Mouse (Mus musculus) C2C12 (cell line): Measurements from ENCODE around the gene Ap4m1. TPM values are rescaled to one million over a fixed set of nuclear protein-coding genes. Genes with fewer than 3 reads are reported as not detected.

Experiments
- H3K27me3 ChIP-seq: one replicate; pipeline ENCODE4 v1.6.1; 2011; ENCODE audit not compliant: control insufficient read depth, insufficient read depth, insufficient read length
- H3K36me3 ChIP-seq: one replicate; pipeline ENCODE4 v1.6.1; 2011; ENCODE audit not compliant: control insufficient read depth, insufficient read depth
- H3K4me3 ChIP-seq: one replicate; pipeline ENCODE4 v1.5.1; 2011; ENCODE audit warnings: mild to moderate bottlenecking, control low read depth; ENCODE audit not compliant: poor library complexity, insufficient read depth, severe bottlenecking
- H3K79me2 ChIP-seq: one replicate; pipeline ENCODE4 v1.6.1; 2011; ENCODE audit not compliant: control insufficient read depth, insufficient read depth
- H3K79me3 ChIP-seq: one replicate; pipeline ENCODE4 v1.6.1; 2011; ENCODE audit warnings: low read depth, control low read depth
- H3ac ChIP-seq: one replicate; pipeline ENCODE3; 2011; ENCODE audit warnings: low read depth; ENCODE audit not compliant: control insufficient read depth, insufficient read length
- CEBPB ChIP-seq: IDR thresholded peaks from one replicate; pipeline ENCODE4 v1.6.1; 2011; ENCODE audit warnings: low read depth, mild to moderate bottlenecking, control low read depth, moderate library complexity
- CTCF ChIP-seq: IDR thresholded peaks from one replicate; pipeline ENCODE4 v1.5.1; 2011; ENCODE audit not compliant: control insufficient read depth, insufficient read depth, insufficient read length
- FOSL1 ChIP-seq: IDR thresholded peaks from one replicate; pipeline ENCODE4 v1.8.0; 2011; ENCODE audit warnings: mild to moderate bottlenecking, low read length; ENCODE audit not compliant: poor library complexity, insufficient read depth, severe bottlenecking
- MAX ChIP-seq: IDR thresholded peaks from one replicate; pipeline ENCODE4 v1.6.1; 2011; ENCODE audit warnings: mild to moderate bottlenecking, control low read depth
- MYOD1 ChIP-seq: IDR thresholded peaks from one replicate; pipeline ENCODE4 v1.6.1; 2011; ENCODE audit warnings: low read depth; ENCODE audit not compliant: control insufficient read depth, insufficient read length
- MYOG ChIP-seq: IDR thresholded peaks from one replicate; pipeline ENCODE4 v1.6.1; 2011; ENCODE audit not compliant: control insufficient read depth, insufficient read length; ENCODE audit errors: extremely low read depth
- USF1 ChIP-seq: IDR thresholded peaks from one replicate; pipeline ENCODE4 v1.6.1; 2011; ENCODE audit warnings: low read depth, mild to moderate bottlenecking, control low read depth, moderate library complexity
- microRNA-seq: library from miRNA; unstranded; fragments of <30 nt; microRNA quantifications from one replicate; pipeline ENCODE4, GENCODE M21; 2019; ENCODE audit warnings: borderline microRNAs expressed
- polyA plus RNA-seq: library from polyadenylated mRNA; unstranded; fragments of >200 nt; fragmentation: generic; extraction: Trizol; gene quantifications from one replicate; pipeline ENCODE4 v1.2.1, GENCODE M21; 2012; ENCODE audit warnings: missing spikeins

Gene Ap4m1
- polyA plus RNA-seq, 1 experiment: 11.2 TPM

- no peaks in the 10 kb centered on the region for H3K79me3 ChIP-seq
- no peaks in the 10 kb centered on the region for H3K36me3 ChIP-seq
- H3K27me3 ChIP-seq: no peaks in the 10 kb centered on the region
- no peak overlapping the region for H3ac ChIP-seq
- TF ChIP-seq MYOD1 (no peak), MYOG (no peak), CEBPB (no peak), FOSL1 (no peak), CTCF (no peak), USF1 (no peak), MAX (no peak)
- no peaks in the 10 kb centered on the region for H3K79me2 ChIP-seq
- no peak overlapping the region for H3K4me3 ChIP-seq
Measured at GRCm38 (mm10) chr5:138226491-138226890, 54.7 kb downstream of the Ap4m1 start.

- no peak overlapping the region for H3ac ChIP-seq
- H3K79me2 ChIP-seq: no peaks in the 10 kb centered on the region
- H3K79me3 ChIP-seq: no peaks in the 10 kb centered on the region
- no peak overlapping the region for H3K4me3 ChIP-seq
- TF ChIP-seq FOSL1: no peak
- TF ChIP-seq MAX: no peak
- TF ChIP-seq MYOG: no peak
- TF ChIP-seq CEBPB: no peak
- no peak for TF ChIP-seq CTCF
- no peak for TF ChIP-seq USF1
- no peak for TF ChIP-seq MYOD1
- no peaks in the 10 kb centered on the region for H3K27me3 ChIP-seq
- H3K36me3 ChIP-seq: no peaks in the 10 kb centered on the region
Measured at GRCm38 (mm10) chr5:138227367-138227766, 55.6 kb downstream of the Ap4m1 start.

- Histone ChIP-seq H3K79me2 (no peaks in the 10 kb centered on the region), H3K4me3 (no peak overlapping the region), H3K36me3 (no peaks in the 10 kb centered on the region), H3ac (no peak overlapping the region), H3K27me3 (no peaks in the 10 kb centered on the region), H3K79me3 (no peaks in the 10 kb centered on the region)
- TF ChIP-seq FOSL1 (no peak), USF1 (no peak)
Measured at GRCm38 (mm10) chr5:138228026-138228425, 56.2 kb downstream of the Ap4m1 start.

- Histone ChIP-seq H3K36me3 (no peaks in the 10 kb centered on the region), H3K79me2 (no peaks in the 10 kb centered on the region), H3K79me3 (no peaks in the 10 kb centered on the region), H3K4me3 (no peak overlapping the region), H3K27me3 (no peaks in the 10 kb centered on the region), H3ac (no peak overlapping the region)
- TF ChIP-seq MYOG: no peak
- no peak for TF ChIP-seq CEBPB
- no peak for TF ChIP-seq MYOD1
- TF ChIP-seq CTCF: no peak
- TF ChIP-seq FOSL1: no peak
- TF ChIP-seq MAX: no peak
- no peak for TF ChIP-seq USF1
Measured at GRCm38 (mm10) chr5:138229511-138229910, 57.7 kb downstream of the Ap4m1 start.

Small RNA genes lying within 50 kb of the gene (microRNA-seq; reads per million reads assigned to microRNA genes)
- gene Mir106b (4,895 reads per million, percentile 93 among the genes with 10 or more reads in this experiment), gene Mir25 (560 reads per million, percentile 84 among the genes with 10 or more reads in this experiment), gene Mir93 (6,017 reads per million, percentile 94 among the genes with 10 or more reads in this experiment)

Other genes starting within 250 kb of the Ap4m1 start
- not detected for gene Gjc3, start 208.9 kb upstream of the Ap4m1 start, polyA plus RNA-seq
- not detected for gene Azgp1, start 190.5 kb upstream of the Ap4m1 start, polyA plus RNA-seq
- not detected for gene Smok3a, start 150.7 kb upstream of the Ap4m1 start, polyA plus RNA-seq
- not detected for gene Smok3b, start 150.6 kb upstream of the Ap4m1 start, polyA plus RNA-seq
- not detected for gene Smok3c, start 118.8 kb upstream of the Ap4m1 start, polyA plus RNA-seq
- gene Zkscan1, start 86.9 kb upstream of the Ap4m1 start, polyA plus RNA-seq: 3.7 TPM
- gene Zscan21, start 55.1 kb upstream of the Ap4m1 start, polyA plus RNA-seq: 8.5 TPM
- gene Zfp113, start 16.3 kb upstream of the Ap4m1 start, polyA plus RNA-seq: 1.9 TPM
- 182 TPM for gene Cops6, start 10.9 kb upstream of the Ap4m1 start, polyA plus RNA-seq
- gene Mcm7, start 420 bp downstream of the Ap4m1 start, polyA plus RNA-seq: 208 TPM
- gene Taf6, start 15.4 kb downstream of the Ap4m1 start, polyA plus RNA-seq: 58.1 TPM
- gene Cnpy4, start 15.5 kb downstream of the Ap4m1 start, polyA plus RNA-seq: 23.0 TPM
- 2.5 TPM for gene Mblac1, start 22.3 kb downstream of the Ap4m1 start, polyA plus RNA-seq
- gene Nxpe5, start 53.9 kb downstream of the Ap4m1 start, polyA plus RNA-seq: not detected
- gene Lamtor4, start 83.5 kb downstream of the Ap4m1 start, polyA plus RNA-seq: 72.8 TPM
- 6.8 TPM for gene BC037034, start 92.0 kb downstream of the Ap4m1 start, polyA plus RNA-seq
- gene Gal3st4, start 100.8 kb downstream of the Ap4m1 start, polyA plus RNA-seq: 0.08 TPM
- not detected for gene Gm43720, start 108.0 kb downstream of the Ap4m1 start, polyA plus RNA-seq
- gene Gpc2, start 108.0 kb downstream of the Ap4m1 start, polyA plus RNA-seq: 0.60 TPM
- 0.05 TPM for gene Stag3, start 108.2 kb downstream of the Ap4m1 start, polyA plus RNA-seq
- gene Pvrig, start 170.0 kb downstream of the Ap4m1 start, polyA plus RNA-seq: 0.19 TPM